Mouse (Mus musculus) thymus, adult 2 months (tissue): ENCODE data around the gene Cacfd1.

Source experiments
- CTCF ChIP-seq: fragments of 200-500 bp; IDR thresholded peaks from 2 replicates; pipeline ENCODE4 v1.5.1; 2012; ENCODE audit warnings: mild to moderate bottlenecking, control low read depth, low read length, moderate library complexity, borderline replicate concordance; ENCODE audit not compliant: control insufficient read depth, poor library complexity, insufficient read depth; ENCODE audit errors: extremely low read depth
- POLR2A ChIP-seq: fragments of 200-500 bp; IDR thresholded peaks from 2 replicates; pipeline ENCODE4 v1.6.1; 2012; ENCODE audit warnings: mild to moderate bottlenecking, low read length, control low read depth, moderate library complexity; ENCODE audit not compliant: control insufficient read depth, poor library complexity, insufficient read depth; ENCODE audit errors: extremely low read depth

- peak; percentile 29; the same call in 1 of the 2 replicates for TF ChIP-seq CTCF
- 0 out of 2 replicates have a peak, but pooled peaks have one; percentile 24 for TF ChIP-seq POLR2A
Measured at GRCm38 (mm10) chr2:27027618-27028436, 18.1 kb downstream of the Cacfd1 start, which contains the start of gene Slc2a6.
